Mouse (Mus musculus): ENCODE data around the gene Gtf3c2.

The Gtf3c2 gene

GRCm38 (mm10) chr5:31138968-31139425 lies 40.9 kb downstream of the Gtf3c2 start:
- no peak for DNase-seq (ENCODE audit: low spot score)

GRCm38 (mm10) chr5:31138241-31138967 lies 41.5 kb downstream of the Gtf3c2 start, which contains the start of gene Ucn:
Gene Ucn (minus strand): TSS chr5:31138829.
- DNase-seq (ENCODE audit: low spot score): no peak

GRCm38 (mm10) chr5:31137658-31138057 lies 42.3 kb downstream of the Gtf3c2 start:
- DNase-seq (ENCODE audit: low spot score): no peak

GRCm38 (mm10) chr5:31136730-31137424 lies 43.1 kb downstream of the Gtf3c2 start:
- DNase-seq (ENCODE audit: low spot score): no peak

- DNase-seq (ENCODE audit: low spot score): no peak
Measured at GRCm38 (mm10) chr5:31126050-31126449, 53.9 kb downstream of the Gtf3c2 start.

- no peak for DNase-seq (ENCODE audit: low spot score)
Measured at GRCm38 (mm10) chr5:31123481-31123880, 56.5 kb downstream of the Gtf3c2 start.

- DNase-seq (ENCODE audit: low spot score): no peak
Measured at GRCm38 (mm10) chr5:31121111-31121510, 58.8 kb downstream of the Gtf3c2 start.

GRCm38 (mm10) chr5:31116912-31117311 lies 63.0 kb downstream of the Gtf3c2 start:
- no peak for DNase-seq (ENCODE audit: low spot score)

- no peak for DNase-seq (ENCODE audit: low spot score)
Measured at GRCm38 (mm10) chr5:31116354-31116753, 63.6 kb downstream of the Gtf3c2 start, which contains the start of gene Trim54. Gene Trim54 (plus strand): TSS chr5:31116712.

- no peak for DNase-seq (ENCODE audit: low spot score)
Measured at GRCm38 (mm10) chr5:31110781-31111180, 69.2 kb downstream of the Gtf3c2 start.

GRCm38 (mm10) chr5:31108000-31108490 lies 71.9 kb downstream of the Gtf3c2 start, which contains the start of gene Slc30a3:
Gene Slc30a3 (minus strand): TSS chr5:31108237.
- no peak for DNase-seq (ENCODE audit: low spot score)

Measured in urinary bladder, postnatal 25 days (tissue).